Mouse (Mus musculus): ENCODE data around the gene Tmppe. TPM values are rescaled to one million over a fixed set of nuclear protein-coding genes. Genes with fewer than 3 reads are reported as not detected.
"Not testable (repeated sequence)": the region's sequence is repeated elsewhere in the genome, so short reads cannot be mapped to it uniquely, and the experiment has no call there.

Gene Tmppe
- polyA plus RNA-seq, 1 experiment from 2014 or later = 10.7 TPM

DNA sequence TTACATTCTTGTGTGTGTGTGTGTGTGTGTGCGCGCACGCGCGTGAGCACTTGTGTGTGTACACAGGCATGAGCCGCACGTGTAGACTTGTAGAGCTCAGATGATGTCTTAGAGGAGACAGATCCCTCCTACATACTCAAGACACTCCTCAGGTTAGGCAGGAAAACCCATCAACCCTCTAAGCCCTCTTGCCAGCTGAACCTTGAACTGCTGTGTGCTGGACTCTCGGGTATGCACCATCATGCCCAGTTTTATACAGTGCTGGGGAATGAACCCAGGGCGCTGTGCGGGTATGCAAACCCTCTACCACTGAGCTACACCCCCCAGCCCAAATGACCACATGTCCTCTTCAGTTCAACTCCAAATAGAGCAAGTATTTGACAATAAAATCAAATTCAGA is 15.7 kb upstream of the Tmppe start:
- 96% methylated on average over 10 of the region's 10 CpGs for WGBS
- Histone ChIP-seq H3K4me1 (peaks cover 24% of the 10 kb centered on the region), H3K4me3 (no peak overlapping the region), H3K27ac (no peak overlapping the region), H3K9me3 (replicated peaks) (no peaks in the 10 kb centered on the region), H3K36me3 (peaks cover 25% of the 10 kb centered on the region), H3K27me3 (ENCODE audit: low read depth, poor library complexity, severe bottlenecking) (no peaks in the 10 kb centered on the region)
- DNase-seq (ENCODE audit: low spot score) = no peak

DNA sequence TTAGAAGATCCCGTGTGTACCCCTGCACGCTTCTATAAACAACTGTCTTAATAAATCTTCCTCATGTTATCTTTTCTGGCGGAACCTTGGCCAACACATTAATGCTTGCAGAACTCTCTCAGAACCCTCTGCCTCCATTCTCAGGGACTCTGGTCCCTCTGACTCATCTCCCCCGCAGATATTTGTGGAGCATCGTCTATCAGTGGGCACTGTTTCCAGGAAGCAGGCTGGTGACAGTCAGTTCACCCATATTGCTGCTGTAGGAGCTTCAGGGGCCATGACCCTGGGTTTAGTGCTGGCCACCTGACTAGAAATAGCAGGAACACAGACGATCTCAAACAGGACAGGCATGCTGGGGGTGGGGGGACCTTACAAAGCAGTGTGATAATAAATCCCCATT is 13.8 kb upstream of the Tmppe start:
- no peak overlapping the region for H3K4me3 ChIP-seq
- H3K27me3 ChIP-seq (ENCODE audit: low read depth, poor library complexity, severe bottlenecking) = no peaks in the 10 kb centered on the region
- H3K36me3 ChIP-seq = peaks cover 24% of the 10 kb centered on the region
- H3K27ac ChIP-seq = no peak overlapping the region
- WGBS = 52% methylated on average over 6 of the region's 6 CpGs
- peaks cover 33% of the 10 kb centered on the region for H3K4me1 ChIP-seq
- no peak for DNase-seq (ENCODE audit: low spot score)
- no peaks in the 10 kb centered on the region for H3K9me3 ChIP-seq (replicated peaks)

DNA sequence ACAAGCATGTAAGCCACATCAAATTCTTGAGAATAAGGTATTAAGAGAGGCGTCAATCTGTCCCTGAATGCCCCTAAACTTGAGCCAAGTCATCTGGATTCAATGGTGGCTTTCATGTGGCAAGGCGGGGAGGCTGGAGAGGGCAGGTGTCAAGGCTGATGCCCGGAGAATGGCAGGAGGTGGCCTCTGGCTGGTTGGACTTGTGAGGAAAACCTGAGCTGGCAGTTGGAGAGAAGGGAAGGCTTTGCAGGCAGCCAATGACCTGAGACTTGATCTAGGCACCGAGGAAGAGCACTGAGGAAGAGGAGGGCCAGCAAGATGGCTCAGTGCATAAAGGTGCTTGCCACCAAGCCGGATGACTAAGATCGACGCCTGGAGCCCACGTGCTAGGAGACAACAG is 12.6 kb upstream of the Tmppe start:
- H3K27me3 ChIP-seq (ENCODE audit: low read depth, poor library complexity, severe bottlenecking) = no peaks in the 10 kb centered on the region
- WGBS = 84% methylated on average over 8 of the region's 8 CpGs
- no peaks in the 10 kb centered on the region for H3K9me3 ChIP-seq (replicated peaks)
- H3K27ac ChIP-seq = no peak overlapping the region
- no peak overlapping the region for H3K4me3 ChIP-seq
- H3K36me3 ChIP-seq = peaks cover 18% of the 10 kb centered on the region
- H3K4me1 ChIP-seq = peaks cover 33% of the 10 kb centered on the region
- DNase-seq (ENCODE audit: low spot score) = no peak

DNA sequence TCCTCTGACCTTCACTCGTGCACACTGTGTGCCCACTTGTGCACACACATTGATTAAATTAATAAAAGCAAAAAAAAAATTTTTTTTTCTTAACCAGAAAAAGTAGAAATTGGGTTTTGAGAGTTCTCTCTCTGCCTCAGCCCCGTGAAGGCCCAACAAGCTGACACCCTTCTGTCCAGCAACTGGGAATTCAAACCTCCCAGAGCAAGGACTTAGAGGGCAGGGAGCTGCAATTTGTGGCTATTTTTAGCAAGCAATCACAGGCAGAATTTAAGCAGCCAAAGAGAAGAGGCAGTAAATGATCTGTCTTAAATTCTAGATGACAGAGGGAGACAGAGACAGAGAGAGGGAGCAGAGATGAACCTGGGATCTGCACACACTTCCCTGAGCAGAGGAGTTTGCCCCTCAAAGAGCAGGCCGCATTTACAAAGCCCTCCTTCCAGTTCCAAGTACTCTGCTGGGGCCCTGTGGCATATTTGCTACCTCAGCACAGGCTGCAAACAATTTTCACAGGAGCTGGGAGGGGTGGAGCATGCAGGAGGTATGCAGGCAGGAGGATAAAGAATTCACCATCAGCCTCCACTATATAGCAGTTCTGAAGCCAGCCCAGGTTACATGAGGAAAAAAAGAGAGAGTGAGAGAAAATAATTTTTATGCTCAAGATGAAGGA is 12.1 kb upstream of the Tmppe start:
- Histone ChIP-seq H3K9me3 (replicated peaks) (no peaks in the 10 kb centered on the region), H3K36me3 (peaks cover 15% of the 10 kb centered on the region), H3K27ac (no peak overlapping the region), H3K27me3 (ENCODE audit: low read depth, poor library complexity, severe bottlenecking) (no peaks in the 10 kb centered on the region), H3K4me1 (peaks cover 33% of the 10 kb centered on the region), H3K4me3 (no peak overlapping the region)
- DNase-seq (ENCODE audit: low spot score) = no peak
- 74% methylated on average over 3 of the region's 3 CpGs for WGBS

DNA sequence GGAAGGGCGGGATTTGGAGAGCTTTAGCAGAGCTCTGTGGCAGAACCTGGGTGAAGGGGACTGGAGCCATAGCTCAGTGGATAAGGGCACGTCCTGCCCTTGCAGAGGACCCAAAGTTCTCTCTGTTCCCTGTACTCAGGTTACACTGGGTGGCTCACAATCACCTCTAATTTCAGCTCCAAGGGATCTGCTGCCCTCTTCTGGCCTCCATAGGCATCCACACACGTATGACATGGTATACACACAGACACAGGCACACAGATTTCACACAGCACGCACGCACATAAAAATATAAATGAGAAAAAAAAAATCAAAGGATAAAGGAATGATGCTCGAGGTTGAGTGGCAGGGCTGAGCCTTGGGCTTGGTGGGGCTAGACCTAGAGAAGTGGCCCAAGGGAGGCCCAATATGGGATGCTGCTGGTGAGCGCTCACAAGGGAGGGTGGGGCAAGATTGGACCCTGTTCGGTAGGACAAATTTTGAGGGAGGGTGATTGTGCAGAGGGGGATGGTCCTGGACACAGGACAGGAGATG is 11.5 kb upstream of the Tmppe start:
- peaks cover 33% of the 10 kb centered on the region for H3K4me1 ChIP-seq
- H3K36me3 ChIP-seq = peaks cover 9% of the 10 kb centered on the region
- H3K4me3 ChIP-seq = peak overlapping the region; percentile 78
- H3K27me3 ChIP-seq (ENCODE audit: low read depth, poor library complexity, severe bottlenecking) = no peaks in the 10 kb centered on the region
- DNase-seq (ENCODE audit: low spot score) = no peak
- H3K27ac ChIP-seq = peak overlapping the region; percentile 91
- H3K9me3 ChIP-seq (replicated peaks) = no peaks in the 10 kb centered on the region
- 75% methylated on average over 8 of the region's 8 CpGs for WGBS

DNA sequence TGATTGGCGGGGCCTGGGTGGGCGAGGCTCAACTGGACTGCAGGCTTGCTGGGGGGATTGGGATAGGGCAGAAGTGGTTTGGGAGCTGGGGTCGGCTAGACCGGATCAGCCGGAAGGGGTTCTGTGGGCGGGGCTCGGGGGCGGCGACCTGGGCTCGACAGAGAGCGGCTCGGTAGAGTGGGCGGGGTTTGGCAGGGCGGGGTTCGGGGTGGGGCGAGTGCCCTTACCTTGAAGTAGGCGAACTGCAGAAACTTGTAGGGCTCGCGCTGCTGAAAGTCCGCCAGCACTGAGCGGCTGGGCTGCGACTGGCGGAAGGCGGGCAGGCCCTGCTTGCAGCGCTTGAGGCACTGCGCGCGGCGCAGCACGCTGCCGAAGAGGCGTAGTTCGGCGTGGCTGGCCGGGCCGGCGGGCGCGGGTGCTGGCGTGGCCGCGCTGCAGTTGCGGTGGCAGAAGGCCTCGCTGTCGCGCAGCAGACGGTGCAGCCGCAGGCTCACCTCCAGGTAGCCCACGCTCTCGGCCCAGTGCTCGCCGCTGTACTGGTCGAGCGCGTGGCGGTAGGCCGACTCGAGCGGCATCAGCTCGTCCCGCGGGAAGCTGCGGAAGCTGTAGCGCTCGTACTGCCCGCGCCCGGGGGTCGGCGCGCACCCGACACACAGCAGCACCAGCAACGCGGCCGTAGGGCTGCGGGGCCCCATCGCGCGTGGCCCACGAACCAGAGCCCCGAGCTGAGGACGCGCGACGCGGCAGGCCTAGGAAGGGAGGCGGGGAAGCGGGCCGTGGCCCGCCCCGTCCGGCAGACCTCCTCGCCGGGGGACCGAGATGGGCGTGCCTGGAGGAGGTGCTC is 10.8 kb upstream of the Tmppe start, which contains the start of gene Crtap:
Gene Crtap (minus strand): TSS at position 771 of the 844 bp plus-strand sequence.
- H3K9me3 ChIP-seq (replicated peaks) = no peaks in the 10 kb centered on the region
- DNase-seq (ENCODE audit: low spot score) = peak; percentile 88
- WGBS = 1% methylated on average over 96 of the region's 96 CpGs
- H3K27me3 ChIP-seq (ENCODE audit: low read depth, poor library complexity, severe bottlenecking) = no peaks in the 10 kb centered on the region
- H3K4me1 ChIP-seq = peaks cover 34% of the 10 kb centered on the region
- H3K4me3 ChIP-seq = peak within 1 kb of the TSS; percentile 78
- H3K36me3 ChIP-seq = peaks cover 4% of the 10 kb centered on the region
- peak within 1 kb of the TSS; percentile 91 for H3K27ac ChIP-seq

DNA sequence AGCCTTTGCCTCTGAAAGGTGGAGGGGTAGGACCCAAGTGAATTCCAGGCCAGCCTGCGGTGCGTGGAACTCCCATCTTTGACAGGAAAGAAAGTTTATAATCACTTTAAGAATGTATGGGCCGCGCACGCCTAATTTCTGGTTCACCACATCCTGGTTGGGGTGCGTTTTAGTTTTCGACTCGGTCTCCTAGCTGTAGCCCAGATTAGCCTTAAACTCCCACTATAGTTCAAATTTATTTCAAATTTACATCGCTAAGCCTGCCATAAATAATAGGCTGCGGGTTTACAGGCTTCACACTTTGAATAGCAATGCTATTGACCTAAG is 10.2 kb upstream of the Tmppe start:
- Histone ChIP-seq H3K27me3 (ENCODE audit: low read depth, poor library complexity, severe bottlenecking) (no peaks in the 10 kb centered on the region), H3K9me3 (replicated peaks) (no peaks in the 10 kb centered on the region), H3K4me1 (peaks cover 38% of the 10 kb centered on the region), H3K27ac (peak overlapping the region; percentile 91), H3K36me3 (no peaks in the 10 kb centered on the region), H3K4me3 (peak overlapping the region; percentile 78)
- DNase-seq (ENCODE audit: low spot score) = no peak
- 6% methylated on average over 10 of the region's 10 CpGs for WGBS

DNA sequence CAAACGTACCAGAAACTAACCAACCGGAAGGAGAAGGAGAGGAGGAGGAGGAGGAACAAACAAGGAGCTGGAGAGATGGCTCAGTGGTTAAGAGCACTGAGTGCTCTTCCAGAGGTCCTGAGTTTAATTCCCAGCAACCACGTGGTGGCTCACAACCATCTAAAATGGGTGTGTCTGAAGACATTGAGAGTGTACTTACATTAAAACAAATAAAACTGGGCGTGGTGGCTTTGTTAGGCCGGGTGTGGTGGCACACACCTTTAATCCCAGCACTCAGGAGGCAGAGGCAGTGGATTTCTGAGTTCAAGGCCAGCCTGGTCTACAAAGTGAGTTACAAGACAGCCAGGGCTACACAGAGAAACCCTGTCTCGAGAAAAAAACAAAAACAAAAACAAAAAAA is 6.8 kb upstream of the Tmppe start:
- not testable (repeated sequence) for H3K27me3 ChIP-seq (ENCODE audit: low read depth, poor library complexity, severe bottlenecking); H3K36me3 ChIP-seq; H3K4me3 ChIP-seq; DNase-seq (ENCODE audit: low spot score); H3K27ac ChIP-seq; H3K9me3 ChIP-seq (replicated peaks)
- 79% methylated on average over 6 of the region's 6 CpGs for WGBS
- peaks cover 20% of the 10 kb centered on the region for H3K4me1 ChIP-seq

DNA sequence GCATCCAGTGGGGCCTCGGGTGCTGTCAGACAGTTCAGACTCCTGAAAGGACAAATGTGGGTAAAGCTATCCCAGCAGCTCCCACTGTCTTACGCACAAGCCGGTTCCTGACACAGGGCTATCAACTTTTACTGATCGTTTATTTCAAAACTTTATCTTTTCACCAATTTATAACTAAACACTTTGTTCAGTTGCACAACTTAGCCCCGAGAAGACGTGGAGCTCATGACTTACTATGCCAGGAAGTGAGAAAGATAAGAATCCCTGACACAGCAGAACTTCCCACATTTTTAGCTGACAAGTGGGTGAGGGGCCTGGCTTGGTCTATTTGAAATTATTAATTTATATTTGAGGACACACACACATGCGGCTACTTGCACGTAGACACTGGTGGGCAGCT is 6.2 kb upstream of the Tmppe start:
- Histone ChIP-seq H3K9me3 (replicated peaks) (no peaks in the 10 kb centered on the region), H3K27ac (no peak overlapping the region), H3K4me3 (no peak overlapping the region), H3K36me3 (no peaks in the 10 kb centered on the region), H3K27me3 (ENCODE audit: low read depth, poor library complexity, severe bottlenecking) (no peaks in the 10 kb centered on the region), H3K4me1 (peaks cover 19% of the 10 kb centered on the region)
- WGBS = 90% methylated on average over 8 of the region's 8 CpGs
- no peak for DNase-seq (ENCODE audit: low spot score)

DNA sequence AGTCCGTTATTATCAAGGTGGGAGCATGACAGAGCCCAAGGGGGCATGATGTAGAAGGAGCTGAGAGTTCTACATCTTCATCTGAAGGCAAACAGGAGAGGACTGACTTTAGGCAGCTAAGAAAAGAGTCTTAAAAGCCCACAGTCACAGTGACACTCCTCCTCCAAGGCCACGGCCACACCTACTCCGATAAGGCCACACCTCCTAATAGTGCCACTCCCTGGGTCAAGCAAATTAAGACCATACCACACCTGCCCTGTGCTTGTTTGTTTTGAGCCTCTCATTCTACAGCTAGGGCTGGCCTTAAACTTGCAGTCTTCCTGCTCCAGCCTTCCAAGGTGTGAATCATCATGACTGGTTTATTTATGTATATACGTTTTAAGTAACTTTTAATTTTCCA is 5.6 kb upstream of the Tmppe start:
- Histone ChIP-seq H3K4me3 (no peak overlapping the region), H3K36me3 (no peaks in the 10 kb centered on the region), H3K27ac (no peak overlapping the region), H3K4me1 (peaks cover 13% of the 10 kb centered on the region), H3K9me3 (replicated peaks) (no peaks in the 10 kb centered on the region), H3K27me3 (ENCODE audit: low read depth, poor library complexity, severe bottlenecking) (no peaks in the 10 kb centered on the region)
- WGBS = 82% methylated on average over 4 of the region's 4 CpGs
- no peak for DNase-seq (ENCODE audit: low spot score)

DNA sequence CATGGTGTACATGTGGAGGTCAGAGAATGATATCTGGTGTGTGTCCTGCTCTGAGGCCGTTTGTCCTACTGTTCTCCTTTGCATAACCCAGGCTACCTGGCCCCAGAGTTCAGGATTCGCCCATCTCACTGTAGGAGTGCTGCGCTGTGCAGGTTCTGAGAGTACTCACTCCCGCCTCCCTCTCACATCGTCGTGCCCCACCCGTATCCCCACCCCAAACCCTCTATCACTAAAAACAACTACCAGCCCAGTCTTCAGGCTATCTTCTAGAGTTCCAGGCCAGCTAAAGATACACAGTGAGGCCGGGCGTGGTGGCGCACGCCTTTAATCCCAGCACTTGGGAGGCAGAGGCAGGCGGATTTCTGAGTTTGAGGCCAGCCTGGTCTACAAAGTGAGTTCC is 1.2 kb upstream of the Tmppe start:
- no peaks in the 10 kb centered on the region for H3K9me3 ChIP-seq (replicated peaks)

DNA sequence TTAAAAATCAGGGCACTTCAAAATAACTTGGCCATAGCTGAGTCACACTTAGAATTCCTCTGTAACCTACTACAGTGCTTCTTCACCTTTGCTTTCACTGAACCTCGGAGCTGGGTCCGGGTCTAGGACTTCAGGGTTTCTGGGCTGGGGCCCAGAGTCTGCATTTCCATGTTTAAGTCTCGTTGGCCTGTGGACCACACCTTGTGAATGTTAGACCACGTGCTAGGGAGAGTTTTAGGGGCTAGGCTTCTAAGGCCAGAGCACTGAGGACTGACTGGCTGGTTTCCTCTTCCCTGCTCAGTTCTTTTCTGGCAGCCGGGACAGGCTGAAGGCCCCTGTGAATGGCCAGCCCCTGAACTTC is 337 bp upstream of the Tmppe start:
- Histone ChIP-seq H3K4me3 (peak overlapping the region; percentile 68), H3K9me3 (replicated peaks) (peaks cover 2% of the 10 kb centered on the region; the same call in 1 of the 2 replicates)

More for the DNA sequence above, 1.2 kb upstream of the Tmppe start:
- H3K27me3 ChIP-seq (ENCODE audit: low read depth, poor library complexity, severe bottlenecking) = no peaks in the 10 kb centered on the region
- 88% methylated on average over 12 of the region's 12 CpGs for WGBS
- no peak for DNase-seq (ENCODE audit: low spot score)
- H3K27ac ChIP-seq = no peak overlapping the region
- peaks cover 9% of the 10 kb centered on the region for H3K36me3 ChIP-seq
- peaks cover 19% of the 10 kb centered on the region for H3K4me1 ChIP-seq
- H3K4me3 ChIP-seq = no peak overlapping the region

DNA sequence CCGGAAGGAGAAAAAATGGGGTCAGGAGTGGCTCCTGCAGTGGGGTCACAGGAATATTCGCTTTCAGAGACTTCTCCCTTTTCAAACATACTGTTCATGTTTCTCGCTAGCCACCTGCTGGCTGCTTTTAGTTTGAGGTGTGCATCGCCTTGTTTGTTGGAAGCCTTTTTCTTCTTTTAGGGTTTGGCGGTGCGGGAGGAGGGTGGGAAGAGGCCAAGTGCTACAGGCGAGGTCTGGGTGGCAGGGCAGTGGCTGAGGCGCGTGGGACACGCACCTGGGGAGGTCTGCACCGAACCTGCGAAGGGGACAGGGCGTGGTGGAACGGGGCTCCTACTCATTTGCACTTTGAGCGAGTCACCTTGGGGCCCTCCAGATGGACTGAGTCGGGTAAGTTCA is 778 bp downstream of the Tmppe start:
- WGBS = 5% methylated on average over 16 of the region's 16 CpGs
- Histone ChIP-seq H3K4me3 (peak overlapping the region; percentile 68), H3K9me3 (replicated peaks) (peaks cover 2% of the 10 kb centered on the region; the same call in 1 of the 2 replicates), H3K4me1 (peaks cover 14% of the 10 kb centered on the region), H3K36me3 (peaks cover 29% of the 10 kb centered on the region), H3K27ac (peak overlapping the region; percentile 87), H3K27me3 (ENCODE audit: low read depth, poor library complexity, severe bottlenecking) (no peaks in the 10 kb centered on the region)
- DNase-seq (ENCODE audit: low spot score) = no peak

More for the DNA sequence above, 337 bp upstream of the Tmppe start:
- H3K36me3 ChIP-seq = peaks cover 18% of the 10 kb centered on the region
- H3K27me3 ChIP-seq (ENCODE audit: low read depth, poor library complexity, severe bottlenecking) = no peaks in the 10 kb centered on the region
- 26% methylated on average over 5 of the region's 5 CpGs for WGBS
- H3K4me1 ChIP-seq = peaks cover 14% of the 10 kb centered on the region
- DNase-seq (ENCODE audit: low spot score) = no peak
- H3K27ac ChIP-seq = peak overlapping the region; percentile 87
